Mouse (Mus musculus) CH12.LX (cell line): ENCODE measurements around the gene Acoxl. TPM values are rescaled to one million over a fixed set of nuclear protein-coding genes. Genes with fewer than 3 reads are reported as not detected.

Source experiments
- DNase-seq: peaks from one replicate; pipeline ENCODE4 v3.0.0-alpha.2; 2013; ENCODE audit errors: extremely low read depth
- H3K27ac ChIP-seq: 2 replicates; pipeline ENCODE4 v1.5.1; 2012; ENCODE audit warnings: low read depth, mild to moderate bottlenecking, control low read depth, moderate library complexity; ENCODE audit not compliant: insufficient read depth
- H3K27me3 ChIP-seq: replicated peaks from 2 replicates; pipeline ENCODE3; 2012; ENCODE audit warnings: inconsistent platforms
- H3K36me3 ChIP-seq, 2 experiments: replicated peaks in 1 of 2; 2 replicates each; pipeline versions ENCODE3 to v1.6.1; 2012; ENCODE audit warnings: inconsistent platforms in 1 of 2, low read length in 1 of 2, mild to moderate bottlenecking in 1 of 2, mixed read lengths in 1 of 2, moderate library complexity in 1 of 2; ENCODE audit not compliant: control insufficient read depth in 1 of 2, insufficient read depth in 1 of 2
- H3K4me1 ChIP-seq, 2 experiments: 2 replicates each; pipeline ENCODE4 v1.6.1; 2012; ENCODE audit warnings: inconsistent platforms in 1 of 2, moderate library complexity in 1 of 2; ENCODE audit not compliant: insufficient read depth in 2 of 2, control insufficient read depth in 1 of 2
- H3K4me2 ChIP-seq: 2 replicates; pipeline ENCODE4 v1.6.1; 2012; ENCODE audit warnings: low read depth, mild to moderate bottlenecking, control low read depth; ENCODE audit not compliant: poor library complexity, insufficient read depth, severe bottlenecking
- H3K4me3 ChIP-seq, 3 experiments: fragments of 150-350 bp in 1 of 3; sonication (generic) in 1 of 3; replicated peaks in 1 of 3; 2 replicates each; pipeline versions ENCODE3 to v1.5.1; 2011 to 2012; ENCODE audit warnings: low read depth in 2 of 3, low read length in 2 of 3, mild to moderate bottlenecking in 2 of 3, moderate library complexity in 2 of 3, control low read depth in 1 of 3, improper control_type of control experiment in 1 of 3, inconsistent platforms in 1 of 3, mixed read lengths in 1 of 3; ENCODE audit not compliant: poor library complexity in 1 of 3
- H3K79me2 ChIP-seq: replicated peaks from 2 replicates; pipeline ENCODE4 v1.6.1; 2012; ENCODE audit warnings: mild to moderate bottlenecking, moderate library complexity; ENCODE audit not compliant: control insufficient read depth, poor library complexity, insufficient read depth, severe bottlenecking; ENCODE audit errors: extremely low read depth
- H3K9ac ChIP-seq: 2 replicates; pipeline ENCODE4 v1.6.1; 2012; ENCODE audit warnings: low read depth, mild to moderate bottlenecking, control low read depth, moderate library complexity; ENCODE audit not compliant: insufficient read depth
- H3K9me3 ChIP-seq: replicated peaks from 2 replicates; pipeline ENCODE3; 2012; ENCODE audit warnings: low read length, inconsistent platforms, mixed read lengths
- BHLHE40 ChIP-seq: IDR thresholded peaks from 2 replicates; pipeline ENCODE4 v1.6.1; 2011; ENCODE audit warnings: mild to moderate bottlenecking, low read depth, low read length, improper control_type of control experiment
- CHD2 ChIP-seq: IDR thresholded peaks from 2 replicates; pipeline ENCODE4 v1.6.1; 2011; ENCODE audit warnings: low read length, improper control_type of control experiment
- HCFC1 ChIP-seq: IDR thresholded peaks from 2 replicates; pipeline ENCODE4 v1.6.1; 2012; ENCODE audit warnings: low read depth, mild to moderate bottlenecking, inconsistent platforms, low read length, improper control_type of control experiment
- IRF4 ChIP-seq: IDR thresholded peaks from 2 replicates; pipeline ENCODE4 v1.6.1; 2014; ENCODE audit warnings: low read depth, mild to moderate bottlenecking, inconsistent platforms, low read length, improper control_type of control experiment
- KAT2A ChIP-seq: IDR thresholded peaks from 2 replicates; pipeline ENCODE4 v1.6.1; 2012; ENCODE audit warnings: low read length, improper control_type of control experiment, inconsistent platforms; ENCODE audit not compliant: insufficient replicate concordance
- MAZ ChIP-seq: IDR thresholded peaks from 2 replicates; pipeline ENCODE4 v1.6.1; 2012; ENCODE audit warnings: low read depth, mild to moderate bottlenecking, inconsistent platforms, low read length, improper control_type of control experiment, moderate library complexity
- MEF2A ChIP-seq: IDR thresholded peaks from 2 replicates; pipeline ENCODE4 v1.6.1; 2014; ENCODE audit warnings: low read depth, mild to moderate bottlenecking, inconsistent platforms, low read length, improper control_type of control experiment, borderline replicate concordance
- MXI1 ChIP-seq: IDR thresholded peaks from 2 replicates; pipeline ENCODE4 v1.6.1; 2011; ENCODE audit warnings: mild to moderate bottlenecking, low read depth, low read length, improper control_type of control experiment
- NELFE ChIP-seq: IDR thresholded peaks from 2 replicates; pipeline ENCODE4 v1.6.1; 2011; ENCODE audit warnings: low read depth, low read length, improper control_type of control experiment
- NRF1 ChIP-seq: IDR thresholded peaks from 2 replicates; pipeline ENCODE4 v1.6.1; 2014; ENCODE audit warnings: low read depth, mild to moderate bottlenecking, inconsistent platforms, low read length, improper control_type of control experiment, moderate library complexity
- PAX5 ChIP-seq: IDR thresholded peaks from 2 replicates; pipeline ENCODE4 v1.6.1; 2012; ENCODE audit warnings: low read length, inconsistent platforms, mixed read lengths
- POLR2AphosphoS2 ChIP-seq: IDR thresholded peaks from 2 replicates; pipeline ENCODE4 v1.6.1; 2011; ENCODE audit warnings: low read depth, low read length, improper control_type of control experiment
- RAD21 ChIP-seq: IDR thresholded peaks from 2 replicates; pipeline ENCODE4 v1.6.1; 2011; ENCODE audit warnings: low read depth, mild to moderate bottlenecking, low read length, improper control_type of control experiment, moderate library complexity
- USF2 ChIP-seq: conservative IDR thresholded peaks from 2 replicates; pipeline ENCODE4 v1.6.1; 2011; ENCODE audit warnings: low read depth, low read length, improper control_type of control experiment
- ZNF384 ChIP-seq: IDR thresholded peaks from 2 replicates; pipeline ENCODE4 v1.6.1; 2012; ENCODE audit warnings: low read depth, low read length, improper control_type of control experiment, inconsistent platforms
- dilution Hi-C: fragments of 300-500 bp; cut with MboI; formaldehyde crosslinking; loops from 2 replicates; pipeline ENCODE4 v1.14.3; 2020; ENCODE audit warnings: low sequenced_read_pairs; ENCODE audit not compliant: extremely low pct_unique_long_range_greater_than_20kb, extremely low pct_ligation_motif_present
- in situ Hi-C: fragments of 300-500 bp; cut with MboI; formaldehyde crosslinking; loops from 3 replicates; pipeline ENCODE4 v1.14.3; 2019; ENCODE audit warnings: low sequenced_read_pairs, low pct_ligation_motif_present, low pct_unique_long_range_greater_than_20kb, mixed read lengths
- polyA plus RNA-seq: library from polyadenylated mRNA; unstranded; fragments of >175 nt; gene quantifications from 2 replicates; pipeline ENCODE4 v1.2.1, GENCODE M21; 2012; ENCODE audit warnings: low read depth; ENCODE audit not compliant: insufficient read length
- total RNA-seq, 2 experiments: library from RNA; depleted of rRNA; stranded (reverse); fragments of 300-350 nt in 1 of 2; fragments of >200 nt in 1 of 2; gene quantifications; 2 replicates each; pipeline ENCODE4 v1.2.3; 2012 to 2014

The Acoxl gene
- total and polyA plus RNA-seq, 3 experiments = 0.25 to 0.43 TPM; not detected in 1

GRCm38 (mm10) chr2:128158734-128159410, 320.2 kb downstream of the Acoxl start:
- H3K36me3 ChIP-seq = peaks cover 16 to 76% of the 10 kb centered on the region in 2 experiments
- H3K4me2 ChIP-seq = no peak overlapping the region
- in situ Hi-C loops = no loop called here

GRCm38 (mm10) chr2:128159619-128160125, 321.0 kb downstream of the Acoxl start:
- H3K79me2 ChIP-seq = no peaks in the 10 kb centered on the region
- no peak overlapping the region for H3K4me3 ChIP-seq
- in situ Hi-C loops = no loop called here
- no peak for TF ChIP-seq KAT2A
- TF ChIP-seq NRF1 = no peak
- TF ChIP-seq POLR2AphosphoS2 = no peak
- no peak for TF ChIP-seq USF2
- TF ChIP-seq BHLHE40 = no peak
- no peak for TF ChIP-seq MAZ
- TF ChIP-seq RAD21 = no peak
- TF ChIP-seq PAX5 = no peak
- TF ChIP-seq IRF4 = no peak
- TF ChIP-seq MXI1 = no peak
- TF ChIP-seq HCFC1 = no peak
- TF ChIP-seq NELFE = no peak
- TF ChIP-seq ZNF384 = no peak
- TF ChIP-seq, all 38 proteins: peak for 0
- H3K27ac ChIP-seq = no peak overlapping the region
- dilution Hi-C loops = no loop called here
- H3K27me3 ChIP-seq = no peaks in the 10 kb centered on the region
- no peak overlapping the region for H3K4me2 ChIP-seq
- peaks cover 21 to 75% of the 10 kb centered on the region in 2 experiments for H3K4me1 ChIP-seq
- DNase-seq = no peak
- H3K9me3 ChIP-seq = no peaks in the 10 kb centered on the region
- H3K9ac ChIP-seq = no peak overlapping the region
- peaks cover 16 to 69% of the 10 kb centered on the region in 2 experiments for H3K36me3 ChIP-seq

More at GRCm38 (mm10) chr2:128158734-128159410, 320.2 kb downstream of the Acoxl start:
- dilution Hi-C loops = no loop called here
- no peaks in the 10 kb centered on the region for H3K9me3 ChIP-seq
- DNase-seq = no peak
- no peaks in the 10 kb centered on the region for H3K79me2 ChIP-seq
- TF ChIP-seq BHLHE40 (peak; percentile 49), CHD2 (no peak), MEF2A (0 out of 2 replicates have a peak, but pooled peaks have one; percentile 33)
- TF ChIP-seq, all 38 proteins: peak for 2
- Histone ChIP-seq H3K27me3 (no peaks in the 10 kb centered on the region), H3K27ac (no peak overlapping the region), H3K4me1 (peaks cover 22 to 79% of the 10 kb centered on the region in 2 experiments), H3K9ac (no peak overlapping the region), H3K4me3 (no peak overlapping the region)
